Mouse (Mus musculus): ENCODE results near the gene Tmem216.

Gene Tmem216

DNA sequence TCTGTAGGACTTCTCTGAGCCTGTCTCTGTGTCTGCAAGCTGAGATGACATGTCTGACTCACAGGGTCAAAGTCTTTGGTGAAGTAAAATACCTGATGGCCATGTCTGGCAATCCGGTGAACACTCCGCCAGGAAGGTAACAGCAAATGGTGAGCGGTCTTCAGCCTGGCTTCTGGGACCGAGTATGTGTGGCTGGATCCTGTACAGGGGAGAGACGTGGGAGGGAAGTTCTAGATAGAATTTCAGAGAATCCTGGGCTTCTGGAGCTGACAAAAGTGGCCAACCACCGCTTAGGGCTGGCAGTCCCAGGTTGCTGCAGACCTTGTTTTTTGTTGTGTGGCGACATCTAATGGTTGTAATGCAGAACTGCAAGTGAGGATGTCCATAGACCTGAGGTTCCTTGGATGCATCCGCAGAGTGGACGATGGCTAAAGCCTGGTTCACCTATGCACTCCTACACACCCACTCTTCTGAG is 69.7 kb downstream of the Tmem216 start:
- peak in 1 of 2 experiments; percentile 28 for DNase-seq (ENCODE audit: low spot score in 2 of 2)

All from urinary bladder, postnatal 4 days (tissue).